ENCODE assay signal across 20 mouse cellular contexts in the genomic region with DNA sequence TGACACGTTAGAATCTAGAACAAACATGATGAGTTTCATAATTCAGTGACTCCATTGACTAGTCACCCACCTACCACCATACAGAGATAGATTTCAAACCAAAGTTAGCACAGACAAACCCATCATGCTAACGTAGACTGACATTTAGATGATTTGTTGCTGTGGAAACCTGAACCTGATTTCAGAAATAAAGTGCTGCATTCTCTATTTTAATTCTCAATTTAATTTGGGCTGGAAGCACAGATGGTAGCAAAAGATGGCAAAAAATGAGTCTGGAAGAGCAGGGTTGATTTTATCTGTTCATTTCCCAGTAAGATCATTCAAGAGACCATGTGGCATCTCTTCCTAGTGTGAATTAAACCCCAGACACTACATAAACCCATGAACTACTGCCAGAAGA.
DNase-seq lines count a peak whose midpoint lies in the region; ATAC-seq lines count a peak whose summit lies in the region.
"Had no signal": no experiment of that assay in that cellular context is flagged by ENCODE, and none has a peak within 500 bp of the region (broad histone marks: within the 10 kb centered on the region; RNA-seq: fewer than 3 reads in every experiment).

No protein-coding gene starts in this region.

- no peak overlapping the region for H3K4me2 ChIP-seq in midbrain, embryonic 16.5 days (ENCODE audit: low read length)
- H3K4me2 ChIP-seq: heart, embryonic 11.5 days; hindbrain, embryonic 13.5 days; kidney, embryonic 15.5 days; liver, embryonic 11.5 days; midbrain, embryonic 13.5 days; neural tube, embryonic 13.5 days; stomach, embryonic 15.5 days had no signal

- H3K9ac ChIP-seq in midbrain, embryonic 16.5 days (ENCODE audit: low read depth, low read length), result no peak overlapping the region
- H3K9ac ChIP-seq: hindbrain, embryonic 13.5 days; kidney, embryonic 15.5 days; midbrain, embryonic 13.5 days; neural tube, embryonic 13.5 days; stomach, embryonic 15.5 days had no signal

- peak; percentile 44 for DNase-seq in layer of hippocampus, adult 11-12 months (ENCODE audit: low spot score)
- DNase-seq in layer of hippocampus, postnatal 10 days (ENCODE audit: low spot score in 2 of 2), result no peak
- peak; percentile 84 for DNase-seq in brain, adult 2 months (ENCODE audit: low read depth, low spot score)
- DNase-seq in brain, embryonic 18.5 days (ENCODE audit: low read depth, low spot score), result peak; percentile 56
- DNase-seq in left cerebral cortex, postnatal 14 days (ENCODE audit: low spot score in 2 of 2), result peak; percentile 27 to 68
- DNase-seq in embryo, embryonic 11 days, result no peak
- DNase-seq: adrenal gland, adult 2 months; heart, postnatal 10 days; kidney, postnatal 4 days; lung, adult 18-20 months; lung, postnatal 14 days had no signal

- 69% methylated on average over 2 of the region's 2 CpGs for WGBS in midbrain, embryonic 16.5 days

- no peaks in the 10 kb centered on the region for H3K9me3 ChIP-seq in midbrain, embryonic 16.5 days (replicated peaks; ENCODE audit: control insufficient read depth, low read length, poor library complexity, severe bottlenecking)
- H3K9me3 ChIP-seq: hindbrain, embryonic 13.5 days; kidney, embryonic 15.5 days; midbrain, embryonic 13.5 days; neural tube, embryonic 13.5 days; stomach, embryonic 15.5 days had no signal

- no peaks in the 10 kb centered on the region for H3K4me1 ChIP-seq in midbrain, embryonic 16.5 days (ENCODE audit: control insufficient read depth, insufficient read depth, low read length)
- H3K4me1 ChIP-seq: hindbrain, embryonic 13.5 days; kidney, embryonic 15.5 days; midbrain, embryonic 13.5 days; neural tube, embryonic 13.5 days; stomach, embryonic 15.5 days had no signal

- no peaks in the 10 kb centered on the region for H3K27me3 ChIP-seq in midbrain, embryonic 16.5 days (ENCODE audit: control insufficient read depth, insufficient read depth, low read depth, low read length)
- H3K27me3 ChIP-seq: hindbrain, embryonic 13.5 days; kidney, embryonic 15.5 days; midbrain, embryonic 13.5 days; neural tube, embryonic 13.5 days; stomach, embryonic 15.5 days had no signal

- no peaks in the 10 kb centered on the region for H3K36me3 ChIP-seq in midbrain, embryonic 16.5 days (ENCODE audit: control insufficient read depth, insufficient read depth, low read length)
- H3K36me3 ChIP-seq: hindbrain, embryonic 13.5 days; kidney, embryonic 15.5 days; midbrain, embryonic 13.5 days; neural tube, embryonic 13.5 days; stomach, embryonic 15.5 days had no signal

- intact Hi-C loops in left cerebral cortex, postnatal 14 days (cut with DNase I), result no loop called here

- no peak for ATAC-seq in midbrain, embryonic 16.5 days
- ATAC-seq: intestine, postnatal 0 days; midbrain, embryonic 13.5 days had no signal

- no peak overlapping the region for H3K4me3 ChIP-seq in midbrain, embryonic 16.5 days (ENCODE audit: low read depth, low read length)
- H3K4me3 ChIP-seq: hindbrain, embryonic 13.5 days; kidney, embryonic 15.5 days; midbrain, embryonic 13.5 days; neural tube, embryonic 13.5 days; stomach, embryonic 15.5 days had no signal

- no peak overlapping the region for H3K27ac ChIP-seq in midbrain, embryonic 16.5 days (ENCODE audit: low read length)
- H3K27ac ChIP-seq: hindbrain, embryonic 13.5 days; kidney, embryonic 15.5 days; midbrain, embryonic 13.5 days; neural tube, embryonic 13.5 days; stomach, embryonic 15.5 days had no signal

Comparison
In these comparisons a context has a peak if more than half of its experiments do, and no peak if none do; other contexts are left out.
1. DNase-seq: peak in layer of hippocampus, adult 11-12 months (single experiment), brain, adult 2 months (single experiment), brain, embryonic 18.5 days (single experiment) and left cerebral cortex, postnatal 14 days (2 of 2); none in layer of hippocampus, postnatal 10 days (0 of 2) and embryo, embryonic 11 days (single experiment).